Mouse (Mus musculus): Measurements from ENCODE around the gene Lmf2. TPM values are rescaled to one million over a fixed set of nuclear protein-coding genes. Genes with fewer than 3 reads are reported as not detected.

The Lmf2 gene
- polyA plus RNA-seq, 1 experiment from 2014 or later, result 62.2 TPM

- H3K27me3 ChIP-seq, result no peaks in the 10 kb centered on the region
- peak overlapping the region; percentile 27; the same call in 1 of the 2 replicates for H3K9ac ChIP-seq
- no peaks in the 10 kb centered on the region for H3K9me3 ChIP-seq
- no peak for ATAC-seq (ENCODE audit: insufficient number of reproducible peaks, insufficient read depth, low FRiP score, low TSS enrichment, low read depth)
- peak overlapping the region; percentile 92 for H3K4me2 ChIP-seq
- H3K27ac ChIP-seq, result no peak overlapping the region
- 77% methylated on average over 4 of the region's 4 CpGs for WGBS
- H3K4me3 ChIP-seq, result 0 out of 2 replicates have a peak overlapping the region, but pooled peaks have one; percentile 92
- no peaks in the 10 kb centered on the region for H3K36me3 ChIP-seq
- peaks cover 38% of the 10 kb centered on the region for H3K4me1 ChIP-seq
Measured at GRCm38 (mm10) chr15:89313359-89313758, 42.1 kb downstream of the Lmf2 start.

GRCm38 (mm10) chr15:89309962-89310498 lies 45.4 kb downstream of the Lmf2 start:
- H3K9ac ChIP-seq, result 0 out of 2 replicates have a peak overlapping the region, but pooled peaks have one; percentile 11

GRCm38 (mm10) chr15:89308406-89309139 lies 46.9 kb downstream of the Lmf2 start:
- Histone ChIP-seq H3K4me3 (no peak overlapping the region), H3K4me2 (no peak overlapping the region), H3K27me3 (no peaks in the 10 kb centered on the region), H3K9me3 (no peaks in the 10 kb centered on the region), H3K27ac (no peak overlapping the region), H3K9ac (no peak overlapping the region), H3K36me3 (peaks cover 45% of the 10 kb centered on the region), H3K4me1 (peaks cover 25% of the 10 kb centered on the region)
- ATAC-seq (ENCODE audit: insufficient number of reproducible peaks, insufficient read depth, low FRiP score, low TSS enrichment, low read depth), result no peak
- 76% methylated on average over 7 of the region's 7 CpGs for WGBS

More at GRCm38 (mm10) chr15:89309962-89310498, 45.4 kb downstream of the Lmf2 start:
- peaks cover 33% of the 10 kb centered on the region for H3K4me1 ChIP-seq
- peaks cover 30% of the 10 kb centered on the region for H3K36me3 ChIP-seq
- no peaks in the 10 kb centered on the region for H3K27me3 ChIP-seq
- H3K4me3 ChIP-seq, result no peak overlapping the region
- ATAC-seq (ENCODE audit: insufficient number of reproducible peaks, insufficient read depth, low FRiP score, low TSS enrichment, low read depth), result no peak
- WGBS, result 71% methylated on average over 6 of the region's 6 CpGs
- no peaks in the 10 kb centered on the region for H3K9me3 ChIP-seq
- H3K27ac ChIP-seq, result no peak overlapping the region
- no peak overlapping the region for H3K4me2 ChIP-seq

- no peaks in the 10 kb centered on the region for H3K9me3 ChIP-seq
- no peaks in the 10 kb centered on the region for H3K27me3 ChIP-seq
- H3K27ac ChIP-seq, result no peak overlapping the region
- H3K4me2 ChIP-seq, result no peak overlapping the region
- H3K4me1 ChIP-seq, result peaks cover 15% of the 10 kb centered on the region
- H3K4me3 ChIP-seq, result no peak overlapping the region
- peaks cover 56% of the 10 kb centered on the region for H3K36me3 ChIP-seq
- no peak for ATAC-seq (ENCODE audit: insufficient number of reproducible peaks, insufficient read depth, low FRiP score, low TSS enrichment, low read depth)
- no peak overlapping the region for H3K9ac ChIP-seq
- 92% methylated on average over 13 of the region's 13 CpGs for WGBS
Measured at GRCm38 (mm10) chr15:89307461-89307860, 48.0 kb downstream of the Lmf2 start.

GRCm38 (mm10) chr15:89305966-89306365 lies 49.5 kb downstream of the Lmf2 start:
- H3K4me2 ChIP-seq, result no peak overlapping the region
- WGBS, result 54% methylated on average over 1 of the region's 1 CpGs

More at GRCm38 (mm10) chr15:89305966-89306365, 49.5 kb downstream of the Lmf2 start:
- H3K4me1 ChIP-seq, result peaks cover 13% of the 10 kb centered on the region
- H3K36me3 ChIP-seq, result peaks cover 71% of the 10 kb centered on the region
- no peak overlapping the region for H3K27ac ChIP-seq
- no peak overlapping the region for H3K4me3 ChIP-seq
- H3K27me3 ChIP-seq, result no peaks in the 10 kb centered on the region
- no peak overlapping the region for H3K9ac ChIP-seq
- no peak for ATAC-seq (ENCODE audit: insufficient number of reproducible peaks, insufficient read depth, low FRiP score, low TSS enrichment, low read depth)
- H3K9me3 ChIP-seq, result no peaks in the 10 kb centered on the region

Small RNA genes lying within 50 kb of the gene (microRNA-seq; reads per million reads assigned to microRNA genes)
- 1.3 reads per million for gene Mir6959

Other genes starting within 250 kb of the Lmf2 start
- gene Tubgcp6, start 232.5 kb downstream of the Lmf2 start, polyA plus RNA-seq (2015; fragmentation: Nextera tagmentation; extraction: Ambion mirVana), result 17.0 and 18.0 TPM in 2 replicates
- gene Hdac10, start 227.0 kb downstream of the Lmf2 start, polyA plus RNA-seq (2015; fragmentation: Nextera tagmentation; extraction: Ambion mirVana), result 19.5 and 19.6 TPM in 2 replicates
- 4.6 and 4.7 TPM in 2 replicates for gene Mapk12, start 215.0 kb downstream of the Lmf2 start, polyA plus RNA-seq (2015; fragmentation: Nextera tagmentation; extraction: Ambion mirVana)
- 13.3 and 13.5 TPM in 2 replicates for gene Mapk11, start 206.0 kb downstream of the Lmf2 start, polyA plus RNA-seq (2015; fragmentation: Nextera tagmentation; extraction: Ambion mirVana)
- 130 and 157 TPM in 2 replicates for gene Plxnb2, start 174.9 kb downstream of the Lmf2 start, polyA plus RNA-seq (2015; fragmentation: Nextera tagmentation; extraction: Ambion mirVana)
- 21.3 TPM in 2 replicates for gene Dennd6b, start 159.2 kb downstream of the Lmf2 start, polyA plus RNA-seq (2015; fragmentation: Nextera tagmentation; extraction: Ambion mirVana)
- gene Ppp6r2, start 144.1 kb downstream of the Lmf2 start, polyA plus RNA-seq (2015; fragmentation: Nextera tagmentation; extraction: Ambion mirVana), result 40.0 and 41.7 TPM in 2 replicates
- gene Sbf1, start 40.3 kb downstream of the Lmf2 start, polyA plus RNA-seq (2015; fragmentation: Nextera tagmentation; extraction: Ambion mirVana), result 57.4 and 57.8 TPM in 2 replicates
- not detected in 2 replicates for gene Adm2, start 32.9 kb downstream of the Lmf2 start, polyA plus RNA-seq (2015; fragmentation: Nextera tagmentation; extraction: Ambion mirVana)
- gene Miox, start 21.3 kb downstream of the Lmf2 start, polyA plus RNA-seq (2015; fragmentation: Nextera tagmentation; extraction: Ambion mirVana), result not detected in 2 replicates
- gene Ncaph2, start 60 bp upstream of the Lmf2 start, polyA plus RNA-seq (2015; fragmentation: Nextera tagmentation; extraction: Ambion mirVana), result 164 and 188 TPM in 2 replicates
- gene Sco2, start 18.2 kb upstream of the Lmf2 start, polyA plus RNA-seq (2015; fragmentation: Nextera tagmentation; extraction: Ambion mirVana), result 4.6 and 4.7 TPM in 2 replicates
- 1.4 and 1.6 TPM in 2 replicates for gene Tymp, start 21.4 kb upstream of the Lmf2 start, polyA plus RNA-seq (2015; fragmentation: Nextera tagmentation; extraction: Ambion mirVana)
- gene Odf3b, start 23.6 kb upstream of the Lmf2 start, polyA plus RNA-seq (2015; fragmentation: Nextera tagmentation; extraction: Ambion mirVana), result 0.54 and 0.93 TPM in 2 replicates
- gene Klhdc7b, start 29.3 kb upstream of the Lmf2 start, polyA plus RNA-seq (2015; fragmentation: Nextera tagmentation; extraction: Ambion mirVana), result not detected in 2 replicates
- not detected in 2 replicates for gene Syce3, start 54.8 kb upstream of the Lmf2 start, polyA plus RNA-seq (2015; fragmentation: Nextera tagmentation; extraction: Ambion mirVana)
- gene Cpt1b, start 70.2 kb upstream of the Lmf2 start, polyA plus RNA-seq (2015; fragmentation: Nextera tagmentation; extraction: Ambion mirVana), result 0.55 and 0.66 TPM in 2 replicates
- gene C730034F03Rik, start 73.9 kb upstream of the Lmf2 start, polyA plus RNA-seq (2015; fragmentation: Nextera tagmentation; extraction: Ambion mirVana), result 5.5 and 6.0 TPM in 2 replicates
- not detected in 2 replicates for gene Gm44502, start 74.0 kb upstream of the Lmf2 start, polyA plus RNA-seq (2015; fragmentation: Nextera tagmentation; extraction: Ambion mirVana)
- 59.3 and 71.1 TPM in 2 replicates for gene Chkb, start 74.2 kb upstream of the Lmf2 start, polyA plus RNA-seq (2015; fragmentation: Nextera tagmentation; extraction: Ambion mirVana)
- 2.8 and 5.4 TPM in 2 replicates for gene Mapk8ip2, start 98.3 kb upstream of the Lmf2 start, polyA plus RNA-seq (2015; fragmentation: Nextera tagmentation; extraction: Ambion mirVana)
- gene Arsa, start 121.8 kb upstream of the Lmf2 start, polyA plus RNA-seq (2015; fragmentation: Nextera tagmentation; extraction: Ambion mirVana), result 20.8 and 22.9 TPM in 2 replicates
- 2.2 and 2.9 TPM in 2 replicates for gene Shank3, start 144.0 kb upstream of the Lmf2 start, polyA plus RNA-seq (2015; fragmentation: Nextera tagmentation; extraction: Ambion mirVana)
- gene Acr, start 212.7 kb upstream of the Lmf2 start, polyA plus RNA-seq (2015; fragmentation: Nextera tagmentation; extraction: Ambion mirVana), result 0.35 and 0.48 TPM in 2 replicates
- gene Rabl2, start 236.3 kb upstream of the Lmf2 start, polyA plus RNA-seq (2015; fragmentation: Nextera tagmentation; extraction: Ambion mirVana), result 51.5 and 54.8 TPM in 2 replicates